Mouse (Mus musculus) C2C12 (cell line): Measurements from ENCODE around the gene Mtx1.

Source experiments
- CTCF ChIP-seq: IDR thresholded peaks from one replicate; pipeline ENCODE4 v1.5.1; 2011; ENCODE audit not compliant: control insufficient read depth, insufficient read depth, insufficient read length
- MAX ChIP-seq: IDR thresholded peaks from one replicate; pipeline ENCODE4 v1.6.1; 2011; ENCODE audit warnings: mild to moderate bottlenecking, control low read depth

DNA sequence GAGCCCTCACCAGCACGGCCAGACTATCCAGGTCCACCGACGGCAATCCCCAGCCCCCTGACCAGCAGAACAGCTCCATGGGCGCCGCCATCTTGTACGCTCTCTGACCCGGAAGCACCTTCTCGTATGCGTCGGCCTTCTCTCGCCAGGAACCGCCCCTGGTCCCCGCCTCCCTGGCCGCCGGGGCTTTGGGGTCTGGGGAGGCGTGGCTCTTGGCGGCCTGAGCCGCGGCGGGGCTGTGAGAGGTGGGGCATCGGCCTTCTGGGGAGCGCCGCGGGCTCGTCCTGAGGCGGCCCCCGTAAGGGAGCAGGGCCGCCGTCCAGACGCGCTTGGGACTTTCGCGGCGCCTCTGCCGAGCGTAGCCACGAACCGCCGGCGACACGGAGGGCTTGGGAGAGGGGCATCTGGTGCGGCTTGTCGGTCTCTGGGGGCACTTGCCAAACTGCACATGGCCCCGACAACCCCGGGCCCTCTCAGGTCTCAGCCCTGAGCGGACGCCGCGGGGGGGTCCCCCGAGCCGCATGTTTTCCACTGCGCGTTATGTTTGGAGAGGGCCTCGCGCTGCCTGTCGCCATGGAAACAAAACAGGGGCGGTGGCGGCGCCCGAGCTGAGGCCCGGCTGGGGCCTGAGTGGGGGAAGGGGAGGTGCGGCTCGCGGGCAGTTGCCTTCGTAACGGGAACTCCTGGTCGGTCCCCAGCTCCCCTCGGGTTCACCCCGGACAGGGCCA lies 12.9 kb downstream of the Mtx1 start:
- TF ChIP-seq CTCF = no peak
- TF ChIP-seq MAX = no peak
